Mouse (Mus musculus) liver, adult 2 months (tissue): ENCODE measurements at regions not wholly inside any gene's neighbourhood (a gene's known extent, or its start where the extent isn't known, plus 50 kb on each side); places are given as distances from the start of the nearest gene placed in this dataset.

Source experiments
- DNase-seq: peaks from one replicate; pipeline ENCODE4 v3.0.0-alpha.2; 2011; ENCODE audit warnings: low read depth, low spot score; ENCODE audit errors: extremely low read depth
- H3K27ac ChIP-seq: fragments of 200-500 bp; replicated peaks from 2 replicates; pipeline ENCODE4 v1.5.1; 2012; ENCODE audit warnings: low read depth, mild to moderate bottlenecking, control low read depth, inconsistent platforms, low read length; ENCODE audit not compliant: insufficient read depth
- H3K27me3 ChIP-seq: fragments of 200-500 bp; 2 replicates; pipeline ENCODE4 v1.6.1; 2012; ENCODE audit warnings: mild to moderate bottlenecking, moderate library complexity, low read length, inconsistent platforms; ENCODE audit not compliant: control insufficient read depth, insufficient read depth
- H3K36me3 ChIP-seq: fragments of 200-500 bp; 2 replicates; pipeline ENCODE4 v1.6.1; 2012; ENCODE audit warnings: low read length, inconsistent platforms; ENCODE audit not compliant: control insufficient read depth, insufficient read depth
- H3K4me1 ChIP-seq: fragments of 200-500 bp; 2 replicates; pipeline ENCODE4 v1.6.1; 2011; ENCODE audit warnings: low read length; ENCODE audit not compliant: control insufficient read depth, insufficient read depth
- H3K4me3 ChIP-seq: fragments of 200-500 bp; 2 replicates; pipeline ENCODE4 v1.5.1; 2011; ENCODE audit warnings: low read depth, mild to moderate bottlenecking, control low read depth, low read length, moderate library complexity; ENCODE audit not compliant: insufficient read depth
- H3K79me2 ChIP-seq: fragments of 200-500 bp; 2 replicates; pipeline ENCODE4 v1.6.1; 2012; ENCODE audit warnings: inconsistent platforms, mild to moderate bottlenecking, low read length, moderate library complexity; ENCODE audit not compliant: control insufficient read depth, insufficient read depth
- H3K9ac ChIP-seq: fragments of 200-500 bp; 2 replicates; pipeline ENCODE4 v1.6.1; 2012; ENCODE audit warnings: low read depth, mild to moderate bottlenecking, control low read depth, inconsistent platforms, low read length
- CTCF ChIP-seq: fragments of 200-500 bp; IDR thresholded peaks from 2 replicates; pipeline ENCODE4 v1.5.1; 2011; ENCODE audit warnings: low read depth, low read length, control low read depth
- POLR2A ChIP-seq: fragments of 200-500 bp; IDR thresholded peaks from 2 replicates; pipeline ENCODE4 v1.6.1; 2011; ENCODE audit warnings: low read length, control low read depth; ENCODE audit not compliant: insufficient read depth; ENCODE audit errors: extremely low read depth
- WGBS: fragments of 180-500 bp; shearing (Covaris S2); methylation state at CpG from one replicate; pipeline ENCODE4 v1.1.7; 2018; 5-methylcytosine and 5-hydroxymethylcytosine counted together

DNA sequence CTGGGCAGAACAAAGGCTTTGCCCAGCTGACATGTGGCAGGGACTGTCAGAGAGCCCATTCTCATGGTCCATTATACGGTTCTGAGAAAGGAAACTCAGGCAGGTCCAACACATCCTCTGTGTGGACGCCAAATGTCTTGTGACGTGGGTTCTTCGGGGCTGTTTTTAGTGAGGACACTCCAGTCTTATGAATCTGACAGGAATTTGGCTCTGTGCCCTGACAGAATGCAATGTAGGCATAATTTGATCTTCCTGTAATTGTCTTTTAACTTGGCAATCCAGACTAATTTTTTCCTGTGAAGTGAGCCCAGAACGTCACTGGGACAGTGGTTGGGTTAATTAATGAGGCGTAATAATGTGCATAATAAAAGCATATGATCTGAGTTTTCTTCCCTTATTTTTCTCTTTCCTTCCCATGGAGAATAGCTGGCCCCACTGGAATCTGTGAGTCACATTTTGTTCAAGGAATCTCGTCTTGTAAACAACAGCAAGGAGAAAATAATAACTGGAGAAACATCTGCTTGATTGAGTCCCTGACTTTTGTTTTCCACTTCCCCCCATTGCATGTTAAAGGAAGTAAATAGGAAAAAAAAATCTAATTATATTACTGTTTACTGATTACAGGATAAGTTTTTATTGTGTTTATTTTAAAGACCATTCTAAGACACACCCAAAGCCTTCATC, 255.8 kb upstream of the 1700056E22Rik start:
- Histone ChIP-seq H3K36me3 (no peaks in the 10 kb centered on the region), H3K4me3 (no peak overlapping the region), H3K4me1 (peaks cover 2% of the 10 kb centered on the region; the same call in 1 of the 2 replicates), H3K27ac (peak overlapping the region; percentile 80), H3K27me3 (no peaks in the 10 kb centered on the region), H3K79me2 (no peaks in the 10 kb centered on the region), H3K9ac (no peak overlapping the region)
- WGBS, result 65% methylated on average over 7 of the region's 7 CpGs
- DNase-seq, result peak; percentile 40
- no peak for TF ChIP-seq POLR2A
- no peak for TF ChIP-seq CTCF

GRCm38 (mm10) chr1:184281768-184282167, 247.7 kb upstream of the 1700056E22Rik start:
- no peaks in the 10 kb centered on the region for H3K27me3 ChIP-seq
- no peak for DNase-seq

DNA sequence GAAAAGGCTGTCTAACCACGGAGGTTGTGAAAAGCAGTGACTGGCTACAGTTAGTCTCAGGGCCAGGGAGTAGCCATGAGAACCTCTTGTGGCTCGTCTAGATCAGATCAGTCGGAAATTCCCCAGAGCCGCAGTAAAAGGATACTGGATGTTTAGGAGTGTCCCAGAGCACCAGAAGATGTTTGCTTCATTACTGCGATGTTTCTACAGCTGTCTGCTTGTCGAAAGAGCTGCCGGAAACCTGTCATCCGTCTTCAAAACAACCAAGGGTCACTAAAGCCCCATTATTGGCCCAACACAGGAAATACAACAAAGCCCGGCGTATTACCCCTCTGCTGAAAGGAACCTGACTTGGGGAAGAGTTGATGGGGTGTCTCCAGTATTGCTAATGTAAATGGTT, 245.2 kb upstream of the 1700056E22Rik start:
- Histone ChIP-seq H3K9ac (no peak overlapping the region), H3K27me3 (no peaks in the 10 kb centered on the region), H3K79me2 (no peaks in the 10 kb centered on the region), H3K4me3 (no peak overlapping the region), H3K36me3 (no peaks in the 10 kb centered on the region), H3K4me1 (no peaks in the 10 kb centered on the region), H3K27ac (no peak overlapping the region)
- TF ChIP-seq POLR2A, result no peak
- no peak for TF ChIP-seq CTCF
- WGBS, result 74% methylated on average over 10 of the region's 10 CpGs
- no peak for DNase-seq

More at GRCm38 (mm10) chr1:184281768-184282167, 247.7 kb upstream of the 1700056E22Rik start:
- Histone ChIP-seq H3K9ac (no peak overlapping the region), H3K4me3 (no peak overlapping the region), H3K27ac (no peak overlapping the region), H3K79me2 (no peaks in the 10 kb centered on the region), H3K4me1 (no peaks in the 10 kb centered on the region), H3K36me3 (no peaks in the 10 kb centered on the region)
- WGBS, result 56% methylated on average over 5 of the region's 5 CpGs
- no peak for TF ChIP-seq POLR2A
- no peak for TF ChIP-seq CTCF

- H3K4me3 ChIP-seq, result no peak overlapping the region
- DNase-seq, result no peak
- H3K27ac ChIP-seq, result no peak overlapping the region
- H3K27me3 ChIP-seq, result no peaks in the 10 kb centered on the region
- no peaks in the 10 kb centered on the region for H3K4me1 ChIP-seq
- no peaks in the 10 kb centered on the region for H3K36me3 ChIP-seq
- 54% methylated on average over 2 of the region's 2 CpGs for WGBS
- TF ChIP-seq POLR2A, result no peak
- no peak for TF ChIP-seq CTCF
- H3K79me2 ChIP-seq, result no peaks in the 10 kb centered on the region
- H3K9ac ChIP-seq, result no peak overlapping the region
Observed at GRCm38 (mm10) chr1:184277001-184277400, 242.9 kb upstream of the 1700056E22Rik start.

DNA sequence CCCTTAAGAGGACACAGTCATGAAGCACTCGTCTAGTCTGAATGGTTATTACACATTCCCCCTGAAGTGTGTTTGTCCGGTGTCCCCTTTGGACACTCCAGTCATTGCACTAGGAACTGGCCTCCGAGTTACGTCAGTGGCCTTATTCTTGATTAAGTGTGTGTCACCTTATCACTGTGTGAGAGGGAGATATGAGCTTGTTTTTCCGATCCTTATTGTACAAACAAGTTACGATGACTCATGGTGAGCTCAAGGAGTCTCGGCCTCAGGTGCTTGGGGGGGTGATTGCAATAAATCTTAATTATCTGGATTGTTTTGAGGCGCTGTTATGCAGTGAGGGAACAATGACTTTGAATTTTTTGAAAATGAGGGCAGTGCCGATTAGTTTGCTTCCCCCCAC, 241.8 kb upstream of the 1700056E22Rik start:
- Histone ChIP-seq H3K27me3 (no peaks in the 10 kb centered on the region), H3K4me3 (no peak overlapping the region), H3K36me3 (no peaks in the 10 kb centered on the region), H3K9ac (no peak overlapping the region), H3K27ac (peak overlapping the region; percentile 59; the same call in 1 of the 2 replicates), H3K4me1 (no peaks in the 10 kb centered on the region), H3K79me2 (no peaks in the 10 kb centered on the region)
- WGBS, result 71% methylated on average over 9 of the region's 9 CpGs
- peak; percentile 27 for DNase-seq
- TF ChIP-seq POLR2A (no peak), CTCF (no peak)

DNA sequence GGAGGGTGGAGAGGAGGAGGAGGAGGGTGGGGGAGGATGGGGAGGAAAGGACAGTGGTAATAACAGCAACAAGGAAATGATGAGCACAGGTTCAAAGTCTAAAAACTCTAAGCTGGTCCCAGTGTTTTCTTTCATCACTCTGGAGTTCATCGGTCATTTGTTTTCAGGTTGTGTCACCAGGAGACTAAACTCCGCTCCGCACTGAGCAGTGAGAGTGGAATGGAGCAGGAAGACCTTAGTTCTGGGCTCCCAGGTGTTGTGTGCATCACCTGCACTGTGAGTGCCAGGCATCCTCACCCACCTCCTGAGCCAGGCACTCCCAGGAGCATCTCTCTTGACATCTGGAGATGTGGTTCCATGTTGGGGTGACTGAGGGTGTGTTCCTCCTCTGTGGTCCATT, 241.3 kb upstream of the 1700056E22Rik start:
- no peak for DNase-seq
- Histone ChIP-seq H3K27me3 (no peaks in the 10 kb centered on the region), H3K4me3 (no peak overlapping the region), H3K36me3 (no peaks in the 10 kb centered on the region), H3K4me1 (no peaks in the 10 kb centered on the region), H3K9ac (no peak overlapping the region), H3K79me2 (no peaks in the 10 kb centered on the region), H3K27ac (peak overlapping the region; percentile 59)
- no peak for TF ChIP-seq POLR2A
- TF ChIP-seq CTCF, result no peak
- 64% methylated on average over 3 of the region's 3 CpGs for WGBS
